Mouse (Mus musculus) liver, embryonic 14.5 days (tissue): Measurements from ENCODE around the gene Chrm3.

Experiments
- CTCF ChIP-seq: IDR thresholded peaks from 2 replicates; pipeline ENCODE4 v1.5.1; 2016; ENCODE audit warnings: antibody characterized with exemption, low read depth, control low read depth
- EP300 ChIP-seq: IDR thresholded peaks from 2 replicates; pipeline ENCODE4 v1.6.1; 2016; ENCODE audit warnings: antibody characterized with exemption, low read depth

- no peak for TF ChIP-seq CTCF
- no peak for TF ChIP-seq EP300
Measured at GRCm38 (mm10) chr13:9880401-9880800, 480.2 kb downstream of the Chrm3 start.
